Mouse (Mus musculus) olfactory bulb, adult 2 months (tissue): ENCODE results near the gene Dupd1.

Source experiments
- CTCF ChIP-seq: fragments of 200-500 bp; IDR thresholded peaks from 2 replicates; pipeline ENCODE4 v1.5.1; 2012; ENCODE audit warnings: low read depth, mild to moderate bottlenecking, low read length, moderate library complexity; ENCODE audit not compliant: insufficient read depth
- POLR2A ChIP-seq: fragments of 200-500 bp; IDR thresholded peaks from 2 replicates; pipeline ENCODE4 v1.6.1; 2012; ENCODE audit warnings: mild to moderate bottlenecking, low read depth, low read length, moderate library complexity; ENCODE audit not compliant: insufficient read depth

DNA sequence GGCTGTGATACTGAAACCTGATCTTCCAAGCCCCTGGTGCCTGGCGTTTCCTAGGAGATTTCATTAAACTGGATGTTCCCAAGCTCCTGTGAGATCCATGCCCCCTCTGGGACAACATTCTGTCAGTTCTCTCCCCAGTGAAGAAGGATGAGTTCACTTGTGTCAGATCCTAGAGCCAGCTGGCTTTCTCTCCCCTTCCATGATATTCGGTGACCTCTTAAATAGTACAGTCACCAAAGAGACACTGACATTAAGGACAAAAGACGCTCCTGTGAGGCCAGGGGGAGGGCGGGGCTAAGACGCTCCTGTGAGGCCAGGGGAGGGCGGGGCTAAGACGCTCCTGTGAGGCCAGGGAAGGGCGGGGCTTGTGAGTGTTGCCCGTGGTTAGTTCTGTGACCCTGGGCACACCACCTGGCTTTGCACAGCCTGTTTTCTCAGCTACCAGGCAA lies 31.7 kb downstream of the Dupd1 start:
- no peak for TF ChIP-seq POLR2A
- no peak for TF ChIP-seq CTCF
